Mouse (Mus musculus) megakaryocyte, adult 5-6 weeks (primary cell): ENCODE measurements around the gene Git2. TPM values are rescaled to one million over a fixed set of nuclear protein-coding genes. Genes with fewer than 3 reads are reported as not detected.

Experiments
- ATAC-seq: 2 replicates; pipeline ENCODE4 v1.8.0; 2016; ENCODE audit warnings: mild to moderate bottlenecking, inconsistent platforms; ENCODE audit not compliant: poor library complexity, severe bottlenecking
- total RNA-seq, 2 experiments: library from RNA; stranded (forward) in 1 of 2; stranded (reverse) in 1 of 2; fragments of 153-499, 151-499 nt in 1 of 2; fragments of 221-1000, 200-1000 nt in 1 of 2; gene quantifications; 2 replicates each; pipeline versions ENCODE4 v1.2.3 to v1.2.4; 2015 to 2017

Gene Git2
- total RNA-seq, 2 experiments from 2014 or later, result 87.1 to 97.0 TPM

DNA sequence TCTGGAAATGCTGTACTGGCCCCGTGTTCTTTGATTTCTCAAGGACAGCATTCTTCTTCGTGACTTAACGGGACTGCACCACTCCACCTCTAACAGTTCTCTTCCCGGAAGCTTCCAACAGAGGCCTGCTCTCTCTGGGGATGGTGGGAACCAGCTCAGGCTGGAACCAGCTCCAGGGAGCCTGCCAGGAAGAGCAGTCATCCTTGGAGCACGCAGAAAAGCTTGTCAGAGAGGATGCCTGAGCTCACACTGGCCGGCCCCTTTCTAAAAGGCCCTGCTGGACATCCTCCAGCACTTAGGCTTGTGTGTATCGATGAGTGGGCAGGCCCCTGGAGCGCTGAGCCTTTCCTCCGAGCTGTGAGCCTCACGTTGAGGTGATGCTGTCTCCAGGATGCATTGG, 47.2 kb downstream of the Git2 start:
- ATAC-seq, result no peak

DNA sequence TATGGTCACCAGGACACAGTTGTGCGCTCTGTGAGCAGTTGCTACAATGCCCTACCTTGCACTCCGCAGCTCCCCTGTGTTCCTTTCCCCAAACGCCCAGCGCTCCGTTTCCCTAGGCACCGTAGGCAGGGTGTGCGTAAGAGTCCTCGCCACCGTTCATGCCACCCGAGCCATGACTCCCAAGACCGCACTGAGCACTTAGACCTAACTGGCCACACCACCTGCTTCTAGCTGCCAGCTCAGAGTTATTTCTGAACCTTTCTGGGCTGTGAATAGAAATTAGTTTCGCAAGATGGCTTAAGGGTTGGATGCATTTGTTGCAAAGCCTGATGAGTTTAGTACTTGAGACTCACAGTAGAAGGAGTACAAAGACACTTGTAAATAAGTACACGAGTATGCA, 52.5 kb downstream of the Git2 start:
- no peak for ATAC-seq

DNA sequence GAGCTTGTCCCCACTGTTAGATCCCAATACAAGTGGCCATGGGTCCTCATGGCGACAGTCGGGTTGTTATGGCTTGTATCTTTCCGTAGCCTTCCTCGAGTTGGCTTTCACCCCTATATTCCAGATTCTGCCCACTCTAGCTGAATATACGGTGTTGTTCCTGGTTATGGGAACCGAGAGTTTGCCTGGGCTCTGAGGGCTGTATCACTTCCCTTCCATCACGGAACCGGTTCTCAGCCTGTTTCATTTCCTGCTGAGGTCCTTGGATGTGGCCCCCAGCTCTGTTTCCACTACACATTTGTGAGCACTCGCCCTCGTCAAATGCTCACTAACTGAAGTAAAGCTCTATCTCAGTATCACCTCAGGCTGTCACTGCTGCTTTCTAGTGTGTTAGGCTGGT, 53.3 kb downstream of the Git2 start:
- peak; percentile 75 for ATAC-seq

DNA sequence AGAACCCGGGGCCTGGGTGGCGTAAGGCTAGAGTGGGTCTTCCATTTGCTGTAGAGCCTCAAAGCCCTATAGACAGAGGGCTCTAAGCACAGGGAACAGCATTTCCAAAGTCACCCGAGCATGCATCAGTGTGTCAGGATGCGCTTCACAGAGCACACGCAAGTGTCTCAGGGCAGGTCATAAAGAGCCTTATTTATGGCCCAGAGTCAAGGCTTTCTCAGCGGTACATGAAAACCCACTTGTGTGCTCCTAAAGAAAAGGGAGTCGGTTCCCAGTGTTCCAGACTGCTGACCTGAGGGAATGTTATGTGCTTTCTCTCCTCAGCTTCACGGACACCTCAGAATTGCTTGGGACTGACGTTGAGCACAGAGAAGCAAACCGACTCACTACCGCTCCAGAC, 54.5 kb downstream of the Git2 start:
- no peak for ATAC-seq

DNA sequence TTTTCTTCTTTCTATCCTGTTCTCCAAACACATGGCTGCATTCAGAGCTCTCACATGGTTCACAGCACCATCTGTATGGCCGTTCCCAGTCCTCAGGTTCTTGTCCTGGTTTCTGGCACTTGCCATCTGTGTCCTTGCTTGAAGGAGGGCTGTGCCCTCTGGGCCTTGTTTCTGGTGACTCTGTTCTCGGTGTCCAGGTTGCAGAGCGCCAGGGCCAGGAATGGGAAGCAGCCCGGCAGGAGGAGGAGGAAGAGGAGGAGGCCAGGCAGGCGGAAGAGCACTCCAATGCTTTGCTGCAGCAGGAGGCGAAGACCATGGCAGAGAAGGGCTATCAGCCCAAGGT, 55.4 kb downstream of the Git2 start:
- ATAC-seq, result no peak

DNA sequence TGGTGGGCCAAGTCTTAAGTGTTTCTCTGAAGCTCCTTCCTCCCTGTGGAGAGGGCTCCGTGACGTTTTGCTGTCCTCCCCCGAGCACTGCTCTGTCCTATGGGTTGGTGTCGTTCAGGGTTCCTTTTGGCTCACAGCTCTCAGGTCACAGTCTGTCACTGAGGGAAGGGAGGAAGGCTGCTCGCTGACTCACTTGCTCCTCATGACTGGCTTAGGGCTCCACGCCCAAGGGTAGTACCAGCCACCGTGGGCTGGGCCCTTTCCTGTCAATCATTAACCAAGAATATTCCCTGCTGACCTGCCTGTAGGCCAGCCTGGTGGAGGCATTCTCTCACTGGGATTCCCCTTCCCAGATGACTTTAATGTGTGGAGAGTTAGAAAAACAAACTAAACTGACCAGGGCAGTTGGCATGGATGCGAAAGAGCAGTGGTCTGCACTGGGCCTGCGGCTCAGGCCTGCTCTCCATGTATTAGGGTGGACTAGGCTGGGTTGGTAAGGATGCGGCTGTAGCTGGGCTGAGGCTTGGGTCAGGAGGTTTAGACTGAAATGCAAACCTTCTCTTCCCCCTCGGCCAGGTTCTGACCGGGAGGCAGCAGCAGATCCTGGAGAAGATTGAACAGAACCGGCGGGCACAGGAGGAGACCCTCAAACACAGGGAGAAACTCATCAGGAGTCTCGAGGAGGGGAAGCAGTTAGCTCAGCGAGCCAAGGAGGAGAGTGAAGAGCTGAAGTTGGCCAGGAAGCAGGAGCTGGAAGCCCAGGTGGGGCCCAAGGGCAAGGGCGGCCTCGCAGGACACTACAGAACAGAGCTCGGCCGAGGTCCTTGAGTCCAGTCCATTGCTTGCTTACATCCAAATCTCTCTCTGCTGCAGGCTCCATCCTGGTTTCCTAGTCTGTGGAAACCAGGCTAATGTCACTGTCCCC, 56.1 kb downstream of the Git2 start:
- ATAC-seq, result no peak

DNA sequence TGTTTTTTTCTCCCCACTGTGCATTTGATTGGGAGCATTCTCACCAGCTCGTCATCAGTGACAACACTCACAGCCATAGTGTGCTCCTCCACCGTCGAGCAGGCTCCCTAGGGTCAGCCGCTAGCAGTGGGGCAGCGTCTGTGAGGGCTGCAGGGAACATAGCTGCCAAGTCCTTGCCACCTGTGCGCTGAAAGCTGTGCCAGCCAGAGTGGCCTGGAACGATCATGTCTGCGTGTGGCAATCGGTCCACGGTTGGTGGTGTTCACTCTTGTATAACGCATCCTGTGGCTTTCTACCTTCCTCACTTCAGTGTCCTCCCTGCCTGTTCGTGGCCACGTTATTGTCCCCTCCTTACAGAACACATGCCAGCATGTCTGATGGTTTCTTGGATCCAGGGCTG, 56.8 kb downstream of the Git2 start:
- ATAC-seq, result no peak

DNA sequence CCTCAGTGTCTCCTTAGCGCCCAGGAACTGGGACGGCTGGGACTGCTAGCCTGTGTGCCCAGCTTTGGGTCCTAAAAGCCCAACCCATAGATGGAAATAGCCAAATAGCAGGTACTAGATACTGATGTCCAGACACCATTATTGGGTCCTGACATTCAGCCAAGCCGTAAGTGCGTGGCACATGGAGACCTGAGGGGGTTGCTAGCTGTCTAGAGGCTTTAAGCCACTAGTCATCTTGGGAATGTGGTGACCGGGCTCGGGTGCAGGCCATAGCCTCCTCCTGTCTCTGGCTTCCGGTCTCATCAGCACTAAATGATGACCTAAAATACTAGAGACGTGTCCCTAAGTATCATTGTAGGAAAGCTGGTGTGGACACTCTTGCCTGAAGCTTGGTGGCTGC, 57.4 kb downstream of the Git2 start:
- no peak for ATAC-seq

DNA sequence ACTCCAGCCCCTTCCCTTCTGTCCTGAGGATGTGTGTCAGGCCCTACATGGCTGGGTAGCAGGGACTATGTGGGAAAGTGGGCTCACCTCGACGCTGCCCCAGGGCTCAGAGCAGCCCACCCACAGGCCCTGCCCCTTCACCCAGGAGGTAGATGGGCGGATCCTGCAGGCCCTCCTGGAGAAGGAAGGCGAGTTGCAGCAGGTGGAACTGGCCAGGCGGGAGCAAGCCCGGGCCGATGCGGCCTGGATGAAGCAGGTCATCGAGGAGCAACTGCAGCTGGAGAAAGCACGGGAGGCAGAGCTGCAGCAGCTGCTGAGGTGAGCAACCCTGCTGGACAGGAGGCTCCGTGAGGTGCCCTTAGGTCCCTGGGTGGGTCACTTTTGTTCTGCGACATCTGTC, 58.0 kb downstream of the Git2 start:
- no peak for ATAC-seq

DNA sequence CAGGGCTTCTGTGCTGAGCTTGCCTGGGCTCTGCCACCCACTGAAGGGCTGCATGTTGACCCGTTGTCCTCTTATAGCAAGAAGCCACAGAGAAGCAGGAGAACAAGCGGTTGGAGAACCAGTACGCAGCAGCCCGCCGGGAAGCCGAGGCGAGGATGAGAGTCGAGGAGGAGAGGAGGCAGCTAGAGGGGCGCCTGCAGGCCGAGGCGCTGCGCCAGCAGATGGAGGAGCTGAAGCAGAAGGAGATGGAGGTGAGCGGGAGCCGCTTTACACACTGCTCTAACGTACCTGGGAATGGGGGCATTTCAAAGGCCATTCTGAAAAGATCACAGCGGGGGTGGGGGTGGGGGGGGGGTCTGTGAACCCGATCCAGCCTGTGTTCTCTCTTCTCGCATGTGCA, 60.8 kb downstream of the Git2 start:
- ATAC-seq, result no peak

DNA sequence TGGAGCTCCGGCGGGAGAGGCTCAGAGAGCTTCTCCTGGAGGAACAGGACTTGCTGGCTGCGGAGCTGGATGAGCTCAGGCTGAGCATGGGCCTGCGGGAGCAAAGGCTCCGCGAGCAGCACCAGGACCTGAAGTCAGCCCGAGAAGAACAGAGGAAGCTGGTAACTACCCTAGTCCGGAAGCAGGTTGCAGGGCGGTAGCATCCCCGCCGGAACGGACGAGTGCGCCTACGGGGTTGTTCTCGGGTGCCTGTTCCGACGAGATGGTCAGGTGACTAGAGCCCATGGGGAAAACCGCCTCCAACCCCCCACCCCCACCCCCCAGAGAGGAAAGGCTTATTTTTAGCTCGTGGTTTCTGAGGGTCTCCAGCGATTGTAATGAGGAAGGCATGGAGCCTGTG, 66.0 kb downstream of the Git2 start:
- ATAC-seq, result no peak

DNA sequence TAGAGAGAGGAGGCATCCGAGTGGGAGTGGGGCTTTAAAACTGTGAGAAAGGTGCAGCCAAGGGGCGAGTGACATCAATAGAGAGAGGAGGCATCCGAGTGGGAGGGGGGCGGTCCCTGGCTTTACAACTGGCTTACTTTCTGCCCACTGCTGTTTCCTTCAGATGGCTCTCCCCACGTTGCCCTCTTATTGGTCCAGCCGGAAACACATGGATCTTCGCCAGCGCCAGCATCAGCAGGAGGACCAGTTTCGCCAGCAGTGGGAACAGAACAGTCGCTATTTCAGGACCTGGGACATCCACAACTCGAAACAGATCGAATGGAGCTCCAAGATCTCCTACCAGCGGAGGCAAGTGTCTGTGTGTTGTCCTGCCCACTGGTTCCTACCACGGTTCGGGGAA, 66.8 kb downstream of the Git2 start:
- no peak for ATAC-seq

DNA sequence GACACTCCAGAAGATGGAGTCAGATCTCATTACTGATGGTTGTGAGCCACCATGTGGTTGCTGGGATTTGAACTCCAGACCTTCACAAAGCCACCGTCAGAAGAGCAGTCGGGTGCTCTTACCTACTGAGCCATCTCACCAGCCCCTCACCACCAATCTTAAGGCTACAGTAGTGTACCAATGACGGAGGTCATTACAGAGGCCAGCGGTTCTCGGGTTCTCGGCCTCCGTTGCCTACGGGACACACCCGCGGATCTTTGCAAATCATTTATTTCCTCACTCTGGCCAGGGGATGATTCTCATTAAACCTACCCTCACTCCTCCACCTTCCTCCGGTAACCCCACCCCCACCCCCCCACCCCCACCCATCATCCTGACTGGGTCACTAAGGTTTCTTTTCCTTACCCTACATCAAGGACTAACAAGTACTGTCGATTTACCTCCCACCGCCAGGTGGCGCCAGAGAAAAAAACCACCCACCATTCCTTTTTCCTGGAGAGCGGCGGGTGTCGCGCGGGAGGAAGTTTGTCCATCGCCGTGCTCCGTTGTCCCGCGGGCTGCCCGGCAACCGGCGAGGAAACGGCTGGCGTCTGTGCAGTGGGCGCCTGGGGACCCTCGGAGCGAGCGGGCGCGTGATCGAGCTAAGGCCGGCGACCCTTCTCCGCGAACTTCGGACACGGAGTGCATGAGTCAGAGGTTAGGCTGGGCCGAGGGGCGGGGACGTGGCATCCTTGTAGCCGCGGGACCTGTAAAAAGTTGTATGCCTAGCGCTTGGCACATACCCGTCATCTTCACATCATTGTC, 67.8 kb downstream of the Git2 start, which contains the start of gene Tchp:
TSS of gene Tchp (plus strand) at position 496 of the 804 bp plus-strand sequence.
- ATAC-seq, result peak; percentile 90

DNA sequence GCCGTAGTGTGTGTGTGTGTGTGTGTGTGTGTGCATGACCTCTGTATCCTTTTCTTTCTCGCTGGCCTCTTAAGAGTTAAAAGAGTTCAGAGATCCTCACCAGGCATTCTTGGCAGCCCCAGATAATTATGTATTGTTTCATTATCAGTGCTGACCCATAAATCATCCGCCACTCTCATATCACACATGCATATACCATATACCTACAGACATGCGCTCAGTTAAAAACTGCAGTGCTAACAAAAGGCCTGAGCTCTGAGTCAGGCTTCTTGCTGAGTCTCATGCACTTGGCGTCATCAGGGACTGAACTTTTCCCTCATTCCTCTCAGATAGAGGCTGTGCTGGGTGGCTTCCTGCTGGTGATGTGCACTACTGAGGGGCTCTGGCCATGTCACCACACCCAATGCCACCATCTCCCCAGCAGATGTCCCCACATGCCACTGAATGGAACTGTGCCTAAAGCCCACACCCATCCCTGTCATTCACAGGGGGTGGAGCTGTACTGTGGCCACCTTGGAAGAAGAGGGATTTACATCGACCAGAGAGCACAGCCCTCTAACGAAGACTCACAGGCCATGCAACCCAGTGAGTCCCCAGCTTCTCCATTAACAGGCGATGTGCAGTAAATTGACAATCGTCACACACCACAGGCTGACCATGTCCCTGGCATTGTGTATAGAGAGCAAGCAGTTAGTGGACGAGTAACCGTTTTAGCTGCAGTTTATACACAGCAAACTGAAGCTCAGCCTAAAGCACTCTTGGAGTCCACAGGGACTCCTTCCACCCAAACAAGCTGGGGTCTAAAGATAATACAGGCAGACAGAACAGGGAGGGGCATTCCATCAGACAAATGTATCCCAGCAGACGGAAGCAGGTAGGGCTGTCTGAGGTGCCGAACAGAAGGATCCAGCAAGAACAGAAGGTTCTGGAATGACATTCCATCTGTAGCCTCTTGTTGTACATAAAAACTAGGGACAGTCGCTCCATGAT, 72.6 kb downstream of the Git2 start:
- peak; percentile 31; the same call in 1 of the 2 replicates for ATAC-seq

DNA sequence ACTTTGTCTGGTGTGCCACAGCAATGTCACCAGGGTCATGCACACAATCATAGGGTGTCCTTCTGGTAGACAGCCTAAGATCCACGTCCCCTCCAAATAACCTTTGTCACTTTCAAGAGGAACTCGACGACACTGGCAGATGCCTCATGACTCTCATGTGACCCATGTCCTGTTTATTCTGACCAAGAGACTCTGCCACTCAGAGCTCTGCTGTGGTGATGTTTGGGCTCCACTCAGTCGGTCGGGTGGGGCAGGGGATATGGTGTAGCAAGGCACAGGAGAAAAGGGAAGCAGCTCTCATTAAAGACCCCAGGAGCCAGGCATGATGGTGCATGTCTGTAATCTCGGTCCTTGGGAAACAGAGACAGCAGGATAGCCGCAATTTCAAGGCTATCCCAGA, 76.3 kb downstream of the Git2 start:
- ATAC-seq, result peak; percentile 93

DNA sequence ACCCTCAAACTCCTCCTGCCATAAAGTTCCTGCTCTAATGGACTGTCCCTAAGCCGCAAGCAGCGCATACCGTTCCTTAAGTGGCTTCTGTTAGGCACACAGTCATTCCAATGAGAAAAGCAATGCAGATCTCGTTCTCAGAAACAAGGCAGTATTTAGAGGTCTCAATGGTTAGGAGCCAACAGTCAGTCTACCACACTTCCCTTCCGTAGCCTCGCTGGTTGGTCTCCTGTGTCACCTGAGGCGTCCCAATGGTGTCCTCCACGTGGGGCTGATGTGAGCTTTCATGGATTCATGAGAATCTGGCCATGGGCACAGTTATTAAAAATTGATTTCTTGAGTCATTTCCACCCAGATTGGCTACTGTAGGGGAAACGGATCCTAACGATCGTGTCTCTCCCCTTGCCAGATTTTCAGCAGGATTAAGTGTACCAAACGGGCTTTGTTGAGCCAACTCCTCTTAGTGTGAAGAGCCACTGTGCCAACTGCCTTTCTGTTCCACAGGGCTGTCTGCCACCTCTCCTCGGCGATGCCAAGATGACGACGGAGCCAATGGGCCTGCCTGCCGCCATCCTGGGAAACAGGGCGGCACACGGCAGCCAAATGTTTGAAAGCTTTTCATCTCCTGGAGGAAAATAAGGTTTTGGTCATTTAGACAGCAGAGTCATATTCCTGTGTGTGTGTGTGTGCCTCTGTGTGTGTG, 77.1 kb downstream of the Git2 start:
- ATAC-seq, result no peak

DNA sequence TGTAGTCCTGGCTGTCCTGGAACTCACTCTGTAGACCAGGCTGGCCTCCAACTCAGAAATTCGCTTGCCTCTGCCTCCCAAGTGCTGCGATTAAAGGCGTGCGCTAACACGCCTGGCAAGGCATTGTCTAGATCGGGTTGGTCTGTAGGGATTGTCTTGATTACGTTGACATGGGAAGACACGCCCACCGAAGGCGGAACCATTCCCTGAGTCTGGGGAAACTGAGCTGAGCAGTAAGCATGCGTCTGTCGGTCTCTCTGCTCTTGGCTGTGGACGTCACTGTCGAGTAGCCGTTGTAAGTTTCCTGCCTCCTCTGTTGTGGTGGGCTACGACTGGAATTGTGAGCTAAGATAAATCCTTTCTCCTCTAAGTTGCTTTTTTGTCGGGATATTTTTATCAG, 78.4 kb downstream of the Git2 start:
- no peak for ATAC-seq

DNA sequence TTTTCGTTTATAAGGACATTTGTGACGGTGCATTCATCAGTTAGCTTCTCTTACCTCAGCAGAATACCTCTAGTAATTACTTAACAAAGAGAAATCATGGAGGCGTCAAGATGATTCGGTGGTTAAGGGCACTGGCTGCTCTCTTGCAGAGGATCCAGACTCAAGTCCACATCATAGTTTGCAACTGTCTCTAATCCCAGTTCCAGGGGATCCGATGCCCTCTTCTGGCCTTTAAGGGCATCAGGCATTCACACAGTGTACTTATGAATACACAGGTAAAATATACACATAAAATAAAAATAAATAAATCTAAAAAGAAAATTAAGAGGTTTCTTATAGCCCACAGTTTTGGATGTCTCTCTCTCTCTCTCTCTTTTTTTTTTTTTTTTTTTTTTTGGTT, 79.5 kb downstream of the Git2 start:
- no peak for ATAC-seq

DNA sequence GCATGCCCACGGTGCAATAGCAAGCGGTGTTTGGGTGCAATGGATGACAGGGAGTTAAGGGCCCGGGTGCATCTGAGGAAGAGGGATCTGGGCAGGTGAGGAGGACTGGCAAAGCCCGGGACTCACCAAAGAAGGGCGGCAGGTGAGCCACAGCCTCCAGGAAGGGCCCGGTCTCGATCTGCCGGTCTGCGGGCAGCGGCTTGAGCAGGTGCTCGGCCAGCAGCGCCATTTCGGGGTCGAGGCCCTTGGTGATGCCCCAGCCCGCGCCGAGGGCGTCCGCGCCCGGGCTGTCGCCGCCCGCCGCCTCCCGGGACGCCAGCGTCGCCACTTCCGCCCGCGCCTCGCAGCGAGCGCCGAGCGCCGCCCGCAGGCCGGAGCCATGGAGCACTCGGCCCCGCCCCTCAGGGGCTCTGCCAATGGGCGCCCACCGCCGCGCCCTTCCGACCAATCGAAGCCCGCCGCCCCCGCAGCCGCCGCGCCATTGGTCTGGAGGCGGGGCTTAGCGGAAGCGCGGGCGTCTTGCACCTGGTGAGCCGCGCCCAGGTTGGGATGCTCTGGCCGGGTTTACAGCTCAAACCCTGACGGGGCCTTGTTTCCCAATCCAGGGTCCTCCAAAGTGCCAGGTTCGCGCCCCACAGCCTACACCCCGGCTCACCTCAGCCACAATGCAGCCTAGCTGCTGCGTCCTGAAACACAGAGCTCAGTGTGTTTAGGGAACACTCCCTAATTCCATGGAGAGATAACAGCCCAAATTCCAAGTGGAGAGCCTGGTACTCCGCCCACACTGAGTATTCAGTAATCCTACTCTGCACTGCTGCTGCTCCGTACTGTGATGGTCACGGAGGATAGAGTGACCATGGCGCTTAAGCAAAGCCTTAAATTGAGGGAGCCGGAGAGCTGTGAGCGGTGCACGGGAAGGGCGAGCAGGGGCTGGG, 84.4 kb downstream of the Git2 start, which contains the start of gene Gltp:
TSS of gene Gltp (minus strand) at position 352 of the 935 bp plus-strand sequence.
- ATAC-seq, result peak; percentile 97
